Mouse (Mus musculus) olfactory bulb, adult 2 months (tissue): Measurements from ENCODE around the gene Afmid. TPM values are rescaled to one million over a fixed set of nuclear protein-coding genes. Genes with fewer than 3 reads are reported as not detected.

Experiments
- H3K27ac ChIP-seq: fragments of 200-500 bp; 2 replicates; pipeline ENCODE4 v1.5.1; 2012; ENCODE audit warnings: low read depth, low read length; ENCODE audit not compliant: insufficient read depth
- H3K4me1 ChIP-seq: fragments of 200-500 bp; 2 replicates; pipeline ENCODE4 v1.6.1; 2012; ENCODE audit warnings: low read length; ENCODE audit not compliant: control insufficient read depth, insufficient read depth
- H3K4me3 ChIP-seq: fragments of 200-500 bp; 2 replicates; pipeline ENCODE4 v1.5.1; 2012; ENCODE audit warnings: mild to moderate bottlenecking, low read depth, low read length, moderate library complexity; ENCODE audit not compliant: insufficient read depth
- CTCF ChIP-seq: fragments of 200-500 bp; IDR thresholded peaks from 2 replicates; pipeline ENCODE4 v1.5.1; 2012; ENCODE audit warnings: low read depth, mild to moderate bottlenecking, low read length, moderate library complexity; ENCODE audit not compliant: insufficient read depth
- POLR2A ChIP-seq: fragments of 200-500 bp; IDR thresholded peaks from 2 replicates; pipeline ENCODE4 v1.6.1; 2012; ENCODE audit warnings: mild to moderate bottlenecking, low read depth, low read length, moderate library complexity; ENCODE audit not compliant: insufficient read depth
- WGBS: fragments of 180-500 bp; shearing (Covaris S2); methylation state at CpG from one replicate; pipeline ENCODE4 v1.1.7; 2018; 5-methylcytosine and 5-hydroxymethylcytosine counted together
- polyA plus RNA-seq: library from polyadenylated mRNA; stranded (reverse); fragments of >200 nt; gene quantifications from 2 replicates; pipeline ENCODE4 v1.2.4, GENCODE M21; 2012; ENCODE audit warnings: low replicate concordance; ENCODE audit not compliant: missing spikeins, insufficient read depth, insufficient read length

Gene Afmid
- polyA plus RNA-seq, 1 experiment: not detected

- Histone ChIP-seq H3K4me1 (peaks cover 12% of the 10 kb centered on the region), H3K4me3 (no peak overlapping the region), H3K27ac (no peak overlapping the region)
- WGBS: 88% methylated on average over 3 of the region's 3 CpGs
- TF ChIP-seq POLR2A: no peak
- TF ChIP-seq CTCF: no peak
These were observed 27.2 kb downstream of the Afmid start for GRCm38 (mm10) chr11:117852875-117853274.

GRCm38 (mm10) chr11:117854241-117854640 lies 28.5 kb downstream of the Afmid start:
- TF ChIP-seq POLR2A (no peak), CTCF (no peak)
- WGBS: 91% methylated on average over 9 of the region's 9 CpGs
- peaks cover 4% of the 10 kb centered on the region; the same call in 1 of the 2 replicates for H3K4me1 ChIP-seq
- no peak overlapping the region for H3K4me3 ChIP-seq
- H3K27ac ChIP-seq: no peak overlapping the region

GRCm38 (mm10) chr11:117855360-117855759 lies 29.6 kb downstream of the Afmid start:
- Histone ChIP-seq H3K4me3 (no peak overlapping the region), H3K27ac (no peak overlapping the region), H3K4me1 (no peaks in the 10 kb centered on the region)
- TF ChIP-seq CTCF (no peak), POLR2A (no peak)
- WGBS: 95% methylated on average over 5 of the region's 5 CpGs

- no peak overlapping the region for H3K27ac ChIP-seq
- H3K4me3 ChIP-seq: no peak overlapping the region
- TF ChIP-seq CTCF (no peak), POLR2A (no peak)
- 84% methylated on average over 1 of the region's 1 CpGs for WGBS
- H3K4me1 ChIP-seq: 0 out of 2 replicates have a peak, but pooled peaks cover 4% of the 10 kb centered on the region
These were observed 30.3 kb downstream of the Afmid start for GRCm38 (mm10) chr11:117855975-117856374.

- 93% methylated on average over 10 of the region's 10 CpGs for whole genome bisulfite sequencing
- Histone ChIP-seq H3K27ac (no peak overlapping the region), H3K4me1 (0 out of 2 replicates have a peak, but pooled peaks cover 4% of the 10 kb centered on the region), H3K4me3 (no peak overlapping the region)
- no peak for TF ChIP-seq POLR2A
- TF ChIP-seq CTCF: no peak
These were observed 31.7 kb downstream of the Afmid start for GRCm38 (mm10) chr11:117857462-117857861.

- H3K4me1 ChIP-seq: 0 out of 2 replicates have a peak, but pooled peaks cover 4% of the 10 kb centered on the region
- TF ChIP-seq POLR2A (no peak), CTCF (no peak)
- no peak overlapping the region for H3K4me3 ChIP-seq
- no peak overlapping the region for H3K27ac ChIP-seq
- 56% methylated on average over 3 of the region's 3 CpGs for WGBS
These were observed 32.7 kb downstream of the Afmid start for GRCm38 (mm10) chr11:117858392-117858791.

- WGBS: 9% methylated on average over 23 of the region's 23 CpGs
- 0 out of 2 replicates have a peak, but pooled peaks cover 4% of the 10 kb centered on the region for H3K4me1 ChIP-seq
- no peak within 1 kb of the TSS for H3K27ac ChIP-seq
- H3K4me3 ChIP-seq: no peak within 1 kb of the TSS
- TF ChIP-seq CTCF: no peak
- TF ChIP-seq POLR2A: no peak
These were observed 34.9 kb downstream of the Afmid start, which contains the start of gene Tmem235 for GRCm38 (mm10) chr11:117860601-117861000. Gene Tmem235, plus strand, starts transcription at chr11:117860752.

- Histone ChIP-seq H3K27ac (no peak overlapping the region), H3K4me1 (0 out of 2 replicates have a peak, but pooled peaks cover 4% of the 10 kb centered on the region), H3K4me3 (no peak overlapping the region)
- 46% methylated on average over 11 of the region's 11 CpGs for WGBS
- TF ChIP-seq CTCF (no peak), POLR2A (no peak)
These were observed 37.6 kb downstream of the Afmid start for GRCm38 (mm10) chr11:117863174-117863856.

GRCm38 (mm10) chr11:117864805-117865204 lies 39.1 kb downstream of the Afmid start:
- WGBS: 68% methylated on average over 2 of the region's 2 CpGs
- no peak for TF ChIP-seq POLR2A
- TF ChIP-seq CTCF: no peak
- Histone ChIP-seq H3K4me1 (0 out of 2 replicates have a peak, but pooled peaks cover 4% of the 10 kb centered on the region), H3K4me3 (no peak overlapping the region), H3K27ac (no peak overlapping the region)
